Mouse (Mus musculus) limb, embryonic 12.5 days (tissue): ENCODE results near the gene Mcm6. TPM values are rescaled to one million over a fixed set of nuclear protein-coding genes. Genes with fewer than 3 reads are reported as not detected.

Experiments used
- ATAC-seq: fragments of 200-750 bp; cut with Nextera tagmentation; 2 replicates; pipeline ENCODE4 v1.8.0; 2017; ENCODE audit warnings: low read depth, moderate TSS enrichment; ENCODE audit not compliant: insufficient number of reproducible peaks, insufficient read depth, low FRiP score, low TSS enrichment
- H3K27ac ChIP-seq: fragments of 300-500 bp; sonication (generic); 2 replicates; pipeline ENCODE4 v1.5.1; 2016; ENCODE audit warnings: mild to moderate bottlenecking, moderate library complexity
- H3K27me3 ChIP-seq: fragments of 300-500 bp; sonication (generic); 2 replicates; pipeline ENCODE4 v1.6.1; 2016; ENCODE audit warnings: mild to moderate bottlenecking, moderate library complexity
- H3K36me3 ChIP-seq: fragments of 300-500 bp; sonication (generic); 2 replicates; pipeline ENCODE4 v1.6.1; 2016; ENCODE audit warnings: mild to moderate bottlenecking, moderate library complexity
- H3K4me1 ChIP-seq: fragments of 300-500 bp; sonication (generic); replicated peaks from 2 replicates; pipeline ENCODE4 v1.6.1; 2016
- H3K4me2 ChIP-seq: fragments of 300-500 bp; sonication (generic); 2 replicates; pipeline ENCODE4 v1.6.1; 2016; ENCODE audit warnings: mild to moderate bottlenecking, moderate library complexity
- H3K4me3 ChIP-seq: fragments of 300-500 bp; sonication (generic); replicated peaks from 2 replicates; pipeline ENCODE4 v1.5.1; 2016; ENCODE audit warnings: mild to moderate bottlenecking
- H3K9ac ChIP-seq: fragments of 300-500 bp; sonication (generic); replicated peaks from 2 replicates; pipeline ENCODE4 v1.6.1; 2016; ENCODE audit warnings: mild to moderate bottlenecking, moderate library complexity
- H3K9me3 ChIP-seq: fragments of 300-500 bp; sonication (generic); 2 replicates; pipeline ENCODE4 v1.6.1; 2016; ENCODE audit warnings: mild to moderate bottlenecking, moderate library complexity
- WGBS: fragments of 180-500 bp; shearing (Covaris S2); methylation state at CpG from one replicate; pipeline ENCODE4 v1.1.7; 2016; 5-methylcytosine and 5-hydroxymethylcytosine counted together
- polyA plus RNA-seq: library from polyadenylated mRNA; unstranded; fragments of >200 nt; fragmentation: Nextera tagmentation; extraction: Ambion mirVana; gene quantifications from 2 replicates; pipeline ENCODE4 v1.2.1, GENCODE M21; 2016

The Mcm6 gene
- 288 and 294 TPM in 2 replicates for polyA plus RNA-seq

DNA sequence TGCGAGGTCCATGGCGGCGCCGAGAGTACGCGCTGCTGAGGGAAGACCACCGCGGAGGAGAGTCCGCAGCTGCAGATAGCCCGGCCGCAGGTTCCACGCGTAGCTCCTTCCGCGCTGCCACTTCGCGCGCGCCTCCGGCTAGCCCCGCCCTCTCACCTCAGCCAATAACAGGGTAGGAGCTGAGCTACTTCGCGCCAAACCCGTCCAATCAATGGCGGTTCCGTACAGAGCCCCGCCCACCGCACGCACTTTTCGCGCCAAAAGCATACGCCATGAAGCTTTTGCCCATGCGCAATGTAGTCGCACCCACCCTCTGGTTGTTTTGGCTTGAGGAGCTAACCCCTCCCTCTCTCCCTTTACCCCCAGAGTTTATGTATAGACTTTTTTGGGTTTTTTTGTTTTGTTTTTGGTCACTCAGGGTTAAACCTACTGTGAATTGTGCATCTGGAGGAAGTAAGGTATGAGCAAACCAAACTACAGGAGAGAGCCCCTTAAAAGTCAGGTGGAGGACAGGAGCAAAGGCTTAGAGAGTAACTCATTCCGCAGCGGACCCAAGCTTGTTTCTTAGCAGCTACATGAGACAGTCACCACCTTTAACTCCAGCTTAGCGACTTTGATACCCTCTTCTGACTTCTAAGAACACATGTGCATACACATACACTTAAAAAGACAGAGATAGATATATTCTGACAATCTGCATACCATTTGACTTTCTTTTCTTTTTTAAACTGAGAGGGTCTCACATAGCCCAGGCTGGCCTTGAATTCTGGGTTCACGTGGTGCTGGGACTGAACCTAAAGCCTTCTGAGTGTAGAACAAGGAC lies at the start of gene Mcm6:
Gene Mcm6 (minus strand): TSS at position 111 of the 823 bp plus-strand sequence.
- H3K36me3 ChIP-seq, result peaks cover 43% of the 10 kb centered on the region
- peak; percentile 98 for ATAC-seq
- WGBS, result 2% methylated on average over 38 of the region's 38 CpGs
- H3K27ac ChIP-seq, result peak within 1 kb of the TSS; percentile 97
- H3K4me3 ChIP-seq, result peak within 1 kb of the TSS; percentile 84
- no peaks in the 10 kb centered on the region for H3K27me3 ChIP-seq
- no peaks in the 10 kb centered on the region for H3K9me3 ChIP-seq
- peak within 1 kb of the TSS; percentile 61 for H3K4me2 ChIP-seq
- H3K9ac ChIP-seq, result peak within 1 kb of the TSS; percentile 87
- H3K4me1 ChIP-seq, result peaks cover 19% of the 10 kb centered on the region

- Histone ChIP-seq H3K27me3 (no peaks in the 10 kb centered on the region), H3K4me3 (no peak overlapping the region), H3K4me2 (no peak overlapping the region), H3K27ac (no peak overlapping the region), H3K36me3 (peaks cover 44% of the 10 kb centered on the region), H3K9ac (no peak overlapping the region), H3K4me1 (no peaks in the 10 kb centered on the region), H3K9me3 (no peaks in the 10 kb centered on the region)
- ATAC-seq, result no peak
- 78% methylated on average over 1 of the region's 1 CpGs for WGBS
These were observed 47.4 kb upstream of the Mcm6 start for GRCm38 (mm10) chr1:128406846-128407245.

- H3K9ac ChIP-seq, result no peak overlapping the region
- H3K4me3 ChIP-seq, result no peak overlapping the region
- H3K27ac ChIP-seq, result no peak overlapping the region
- peaks cover 44% of the 10 kb centered on the region for H3K36me3 ChIP-seq
- H3K4me1 ChIP-seq, result no peaks in the 10 kb centered on the region
- no peak for ATAC-seq
- 74% methylated on average over 1 of the region's 1 CpGs for WGBS
- no peaks in the 10 kb centered on the region for H3K27me3 ChIP-seq
- H3K4me2 ChIP-seq, result no peak overlapping the region
- no peaks in the 10 kb centered on the region for H3K9me3 ChIP-seq
These were observed 46.2 kb upstream of the Mcm6 start for GRCm38 (mm10) chr1:128405675-128406074.

DNA sequence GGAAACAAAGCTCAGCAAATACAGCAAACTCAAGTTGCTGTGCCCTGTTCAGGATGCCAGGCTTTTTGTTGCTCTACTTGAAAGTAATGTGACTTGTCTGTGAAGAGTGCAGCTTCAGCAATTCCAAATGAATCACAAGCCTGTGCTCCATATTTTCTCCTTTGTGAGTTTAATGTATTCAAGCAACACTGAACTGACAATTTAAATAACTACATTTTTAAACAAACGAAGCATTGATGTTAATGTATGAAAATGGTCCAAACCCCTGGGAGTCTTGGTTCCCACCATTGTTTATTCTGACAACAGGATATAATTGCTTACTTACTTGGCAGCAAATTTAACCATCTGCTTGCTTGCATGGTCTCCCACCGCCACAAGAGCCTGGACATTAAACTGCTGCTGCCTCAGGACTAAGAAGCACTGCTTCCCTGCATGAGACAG lies 45.6 kb upstream of the Mcm6 start:
- Histone ChIP-seq H3K4me2 (no peak overlapping the region), H3K9ac (no peak overlapping the region), H3K27me3 (no peaks in the 10 kb centered on the region), H3K27ac (no peak overlapping the region), H3K4me1 (no peaks in the 10 kb centered on the region), H3K9me3 (no peaks in the 10 kb centered on the region), H3K4me3 (no peak overlapping the region), H3K36me3 (peaks cover 40% of the 10 kb centered on the region)
- no peak for ATAC-seq
- 80% methylated on average over 2 of the region's 2 CpGs for WGBS

GRCm38 (mm10) chr1:128400926-128401325 lies 41.5 kb upstream of the Mcm6 start:
- no peak overlapping the region for H3K4me2 ChIP-seq
- H3K4me1 ChIP-seq, result no peaks in the 10 kb centered on the region
- no peak for ATAC-seq
- H3K27ac ChIP-seq, result no peak overlapping the region
- H3K36me3 ChIP-seq, result peaks cover 52% of the 10 kb centered on the region
- no peak overlapping the region for H3K4me3 ChIP-seq
- H3K27me3 ChIP-seq, result no peaks in the 10 kb centered on the region
- no peaks in the 10 kb centered on the region for H3K9me3 ChIP-seq
- WGBS, result 83% methylated on average over 2 of the region's 2 CpGs
- no peak overlapping the region for H3K9ac ChIP-seq

GRCm38 (mm10) chr1:128399941-128400915 lies 40.8 kb upstream of the Mcm6 start:
- H3K9ac ChIP-seq, result no peak overlapping the region
- H3K9me3 ChIP-seq, result no peaks in the 10 kb centered on the region
- WGBS, result 81% methylated on average over 5 of the region's 5 CpGs
- ATAC-seq, result no peak
- H3K27ac ChIP-seq, result no peak overlapping the region
- no peaks in the 10 kb centered on the region for H3K4me1 ChIP-seq
- peaks cover 54% of the 10 kb centered on the region for H3K36me3 ChIP-seq
- no peak overlapping the region for H3K4me3 ChIP-seq
- H3K4me2 ChIP-seq, result no peak overlapping the region
- no peaks in the 10 kb centered on the region for H3K27me3 ChIP-seq

DNA sequence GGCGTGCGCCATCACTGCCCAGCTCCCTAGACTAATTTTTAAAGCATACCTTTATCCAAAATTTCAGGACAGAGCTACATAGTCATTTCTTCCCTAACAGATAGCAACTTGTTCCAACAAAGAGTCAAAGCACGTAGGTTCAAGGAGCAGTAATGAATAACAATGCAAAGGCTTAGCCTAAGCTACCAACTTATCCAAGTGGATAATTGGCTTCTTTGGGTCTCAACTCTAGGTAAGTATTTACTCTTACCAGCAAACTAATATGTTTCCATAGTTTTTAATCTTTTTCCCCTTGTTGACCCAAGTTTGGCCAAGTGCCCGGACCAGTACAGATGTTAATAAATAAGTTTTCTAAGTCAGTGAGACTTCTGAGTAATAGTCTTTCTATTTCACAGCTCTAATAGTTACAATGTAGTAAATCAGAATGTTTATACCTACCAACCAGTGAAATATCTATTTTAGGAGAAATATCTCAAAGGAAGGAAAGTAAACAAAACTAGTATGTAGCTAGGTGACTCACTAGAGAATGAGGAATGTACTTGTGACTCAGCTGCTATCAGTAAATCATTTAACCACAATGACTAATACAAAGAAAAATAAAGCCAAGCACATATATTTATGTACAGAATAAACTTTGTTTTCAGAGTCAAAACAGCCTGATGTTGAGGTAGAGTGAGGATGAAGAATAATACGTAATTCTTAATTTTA lies 39.4 kb upstream of the Mcm6 start:
- Histone ChIP-seq H3K9ac (no peak overlapping the region), H3K27ac (no peak overlapping the region), H3K4me3 (no peak overlapping the region), H3K36me3 (peaks cover 47% of the 10 kb centered on the region), H3K4me1 (no peaks in the 10 kb centered on the region), H3K9me3 (no peaks in the 10 kb centered on the region), H3K4me2 (no peak overlapping the region), H3K27me3 (no peaks in the 10 kb centered on the region)
- ATAC-seq, result no peak
- WGBS, result 96% methylated on average over 5 of the region's 5 CpGs

GRCm38 (mm10) chr1:128394657-128395056 lies 35.2 kb upstream of the Mcm6 start:
- no peak for ATAC-seq
- Histone ChIP-seq H3K9me3 (no peaks in the 10 kb centered on the region), H3K4me2 (no peak overlapping the region), H3K4me1 (no peaks in the 10 kb centered on the region), H3K27ac (no peak overlapping the region), H3K9ac (no peak overlapping the region), H3K36me3 (peaks cover 46% of the 10 kb centered on the region), H3K27me3 (no peaks in the 10 kb centered on the region), H3K4me3 (no peak overlapping the region)
- 96% methylated on average over 3 of the region's 3 CpGs for WGBS

- H3K9ac ChIP-seq, result no peak overlapping the region
- WGBS, result 77% methylated on average over 2 of the region's 2 CpGs
- H3K9me3 ChIP-seq, result no peaks in the 10 kb centered on the region
- peaks cover 50% of the 10 kb centered on the region for H3K36me3 ChIP-seq
- no peaks in the 10 kb centered on the region for H3K4me1 ChIP-seq
- H3K4me3 ChIP-seq, result no peak overlapping the region
- no peak for ATAC-seq
- no peaks in the 10 kb centered on the region for H3K27me3 ChIP-seq
- H3K4me2 ChIP-seq, result no peak overlapping the region
- H3K27ac ChIP-seq, result no peak overlapping the region
These were observed 32.9 kb upstream of the Mcm6 start for GRCm38 (mm10) chr1:128392382-128392781.

DNA sequence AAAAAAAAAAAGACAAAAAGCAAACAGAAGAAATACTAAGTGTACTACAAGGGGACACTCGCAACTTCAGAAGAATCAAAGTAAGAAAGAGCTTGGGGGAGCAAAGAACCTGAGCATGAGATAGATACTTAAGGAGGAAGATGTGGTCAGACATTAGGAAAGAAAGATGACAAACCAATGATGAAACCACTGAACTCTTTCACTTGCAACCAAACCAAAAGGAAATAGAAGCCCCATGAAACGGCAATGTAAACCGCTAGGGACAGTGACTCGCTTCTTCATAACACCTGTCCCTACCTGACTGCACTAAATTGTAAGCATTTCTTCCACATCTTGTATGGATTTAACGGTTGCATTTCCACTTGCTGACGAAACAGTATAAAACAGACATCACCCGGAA lies 27.0 kb upstream of the Mcm6 start:
- H3K36me3 ChIP-seq, result peaks cover 57% of the 10 kb centered on the region
- no peaks in the 10 kb centered on the region for H3K4me1 ChIP-seq
- H3K27me3 ChIP-seq, result no peaks in the 10 kb centered on the region
- H3K9me3 ChIP-seq, result no peaks in the 10 kb centered on the region
- H3K4me3 ChIP-seq, result no peak overlapping the region
- ATAC-seq, result no peak
- WGBS, result 91% methylated on average over 7 of the region's 7 CpGs
- H3K9ac ChIP-seq, result no peak overlapping the region
- no peak overlapping the region for H3K4me2 ChIP-seq
- H3K27ac ChIP-seq, result no peak overlapping the region

DNA sequence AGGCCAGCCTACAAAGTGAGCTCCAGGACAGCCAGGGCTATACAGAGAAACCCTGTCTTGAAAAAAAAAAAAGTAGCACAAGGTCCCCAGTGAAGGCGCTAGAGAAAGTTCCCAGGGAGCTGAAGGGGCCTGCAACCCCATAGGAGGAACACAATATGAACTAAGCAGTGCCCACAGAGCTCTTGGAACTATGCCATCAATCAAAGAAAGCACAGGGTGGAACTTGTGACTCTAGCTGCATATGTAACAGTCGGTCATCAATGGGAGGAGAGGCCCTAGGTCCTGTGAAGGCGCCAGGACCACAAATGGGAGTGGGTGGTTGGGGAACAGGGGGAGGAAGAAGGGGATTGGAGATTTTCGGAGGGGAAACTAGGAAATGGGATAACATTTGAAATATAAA lies 17.4 kb upstream of the Mcm6 start:
- H3K27me3 ChIP-seq, result no peaks in the 10 kb centered on the region
- no peak overlapping the region for H3K4me3 ChIP-seq
- H3K9me3 ChIP-seq, result no peaks in the 10 kb centered on the region
- 94% methylated on average over 4 of the region's 4 CpGs for WGBS
- no peak overlapping the region for H3K27ac ChIP-seq
- H3K9ac ChIP-seq, result no peak overlapping the region
- H3K4me1 ChIP-seq, result no peaks in the 10 kb centered on the region
- H3K4me2 ChIP-seq, result no peak overlapping the region
- peaks cover 43% of the 10 kb centered on the region for H3K36me3 ChIP-seq
- ATAC-seq, result no peak
